Mouse (Mus musculus): Measurements from ENCODE around the gene Zfp652. TPM values are rescaled to one million over a fixed set of nuclear protein-coding genes. Genes with fewer than 3 reads are reported as not detected.
"Not testable (repeated sequence)": the region's sequence is repeated elsewhere in the genome, so short reads cannot be mapped to it uniquely, and the experiment has no call there.

The Zfp652 gene
- polyA plus RNA-seq, 1 experiment from 2014 or later: 23.2 TPM

GRCm38 (mm10) chr11:95746821-95747220 lies 34.3 kb downstream of the Zfp652 start:
- no peaks in the 10 kb centered on the region for H3K27me3 ChIP-seq (ENCODE audit: control insufficient read depth, insufficient read depth, low read depth, low read length)
- WGBS: 78% methylated on average over 4 of the region's 4 CpGs
- H3K9me3 ChIP-seq (ENCODE audit: control insufficient read depth, low read length): no peaks in the 10 kb centered on the region
- H3K27ac ChIP-seq (ENCODE audit: low read length): no peak overlapping the region
- ATAC-seq (ENCODE audit: low read depth): no peak
- H3K4me1 ChIP-seq (replicated peaks; ENCODE audit: control insufficient read depth, insufficient read depth, low read length): peaks cover 8% of the 10 kb centered on the region
- H3K4me2 ChIP-seq (ENCODE audit: low read depth, low read length): no peak overlapping the region
- no peak overlapping the region for H3K9ac ChIP-seq (ENCODE audit: low read length)
- H3K36me3 ChIP-seq (ENCODE audit: control insufficient read depth, insufficient read depth, low read length): peaks cover 7% of the 10 kb centered on the region; the same call in 1 of the 2 replicates
- no peak overlapping the region for H3K4me3 ChIP-seq (ENCODE audit: low read length)

DNA sequence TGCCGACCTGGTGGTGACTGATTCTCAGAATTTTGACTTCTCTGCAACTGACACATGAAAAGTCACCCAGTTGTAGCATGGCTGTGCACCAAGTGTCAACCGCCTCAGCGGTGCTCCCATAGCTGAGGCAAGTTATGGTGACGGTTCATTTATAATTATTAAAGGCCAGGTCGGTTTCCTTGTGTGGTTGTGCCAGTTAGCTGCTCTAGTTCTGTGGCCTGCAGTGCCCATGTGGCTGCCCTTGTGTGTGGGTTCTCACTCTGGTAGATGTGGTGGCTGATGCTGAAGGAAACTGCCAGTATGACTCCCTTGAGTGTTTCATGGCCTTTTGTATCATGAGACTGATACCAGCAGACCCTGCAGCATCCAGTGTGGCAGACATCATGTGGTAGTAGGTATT lies 35.9 kb downstream of the Zfp652 start:
- H3K27me3 ChIP-seq (ENCODE audit: control insufficient read depth, insufficient read depth, low read depth, low read length): no peaks in the 10 kb centered on the region
- H3K4me2 ChIP-seq (ENCODE audit: low read depth, low read length): no peak overlapping the region
- ATAC-seq (ENCODE audit: low read depth): no peak
- peaks cover 10% of the 10 kb centered on the region; the same call in 1 of the 2 replicates for H3K36me3 ChIP-seq (ENCODE audit: control insufficient read depth, insufficient read depth, low read length)
- WGBS: 80% methylated on average over 5 of the region's 5 CpGs
- no peaks in the 10 kb centered on the region for H3K9me3 ChIP-seq (ENCODE audit: control insufficient read depth, low read length)
- peaks cover 8% of the 10 kb centered on the region for H3K4me1 ChIP-seq (replicated peaks; ENCODE audit: control insufficient read depth, insufficient read depth, low read length)
- H3K27ac ChIP-seq (ENCODE audit: low read length): no peak overlapping the region
- no peak overlapping the region for H3K4me3 ChIP-seq (ENCODE audit: low read length)
- H3K9ac ChIP-seq (ENCODE audit: low read length): no peak overlapping the region

- WGBS: 83% methylated on average over 15 of the region's 15 CpGs
- H3K4me3 ChIP-seq (ENCODE audit: low read length): no peak overlapping the region
- no peak overlapping the region for H3K4me2 ChIP-seq (ENCODE audit: low read depth, low read length)
- H3K27me3 ChIP-seq (ENCODE audit: control insufficient read depth, insufficient read depth, low read depth, low read length): no peaks in the 10 kb centered on the region
- no peaks in the 10 kb centered on the region for H3K9me3 ChIP-seq (ENCODE audit: control insufficient read depth, low read length)
- no peak for ATAC-seq (ENCODE audit: low read depth)
- no peak overlapping the region for H3K9ac ChIP-seq (ENCODE audit: low read length)
- H3K4me1 ChIP-seq (replicated peaks; ENCODE audit: control insufficient read depth, insufficient read depth, low read length): peaks cover 5% of the 10 kb centered on the region
- no peak overlapping the region for H3K27ac ChIP-seq (ENCODE audit: low read length)
- peaks cover 16% of the 10 kb centered on the region; the same call in 1 of the 2 replicates for H3K36me3 ChIP-seq (ENCODE audit: control insufficient read depth, insufficient read depth, low read length)
Observed at GRCm38 (mm10) chr11:95749619-95750018, 37.1 kb downstream of the Zfp652 start.

DNA sequence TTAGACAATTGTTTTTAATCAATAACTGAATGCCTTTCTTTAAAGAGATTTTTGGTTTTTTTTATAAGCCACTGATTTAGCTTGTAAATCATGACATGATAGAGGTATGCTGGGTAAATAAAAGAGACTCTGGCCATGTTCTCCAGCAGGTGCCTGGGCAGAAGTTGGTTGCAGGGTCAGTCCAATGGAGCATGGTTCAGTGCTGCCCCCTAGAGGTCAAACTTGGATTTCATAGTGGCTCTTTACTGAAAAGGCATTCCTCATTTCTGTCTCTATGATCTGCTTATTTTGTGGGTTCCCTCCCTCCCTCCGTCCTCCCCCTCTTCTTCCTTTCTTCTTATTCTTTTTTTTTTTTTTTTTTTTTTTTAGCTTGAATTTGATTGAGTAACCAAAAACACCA lies 38.5 kb downstream of the Zfp652 start:
- Histone ChIP-seq H3K27me3 (ENCODE audit: control insufficient read depth, insufficient read depth, low read depth, low read length) (no peaks in the 10 kb centered on the region), H3K36me3 (ENCODE audit: control insufficient read depth, insufficient read depth, low read length) (peaks cover 20% of the 10 kb centered on the region; the same call in 1 of the 2 replicates)
- WGBS: 8% methylated on average over 1 of the region's 1 CpGs

GRCm38 (mm10) chr11:95755137-95755536 lies 42.7 kb downstream of the Zfp652 start:
- not testable (repeated sequence) for H3K27ac ChIP-seq (ENCODE audit: low read length); H3K4me2 ChIP-seq (ENCODE audit: low read depth, low read length); ATAC-seq (ENCODE audit: low read depth); H3K4me1 ChIP-seq (replicated peaks; ENCODE audit: control insufficient read depth, insufficient read depth, low read length); H3K27me3 ChIP-seq (ENCODE audit: control insufficient read depth, insufficient read depth, low read depth, low read length); H3K9me3 ChIP-seq (ENCODE audit: control insufficient read depth, low read length); H3K9ac ChIP-seq (ENCODE audit: low read length); H3K4me3 ChIP-seq (ENCODE audit: low read length)
- peaks cover 20% of the 10 kb centered on the region; the same call in 1 of the 2 replicates for H3K36me3 ChIP-seq (ENCODE audit: control insufficient read depth, insufficient read depth, low read length)
- WGBS: 94% methylated on average over 4 of the region's 4 CpGs

More for the DNA sequence above, 38.5 kb downstream of the Zfp652 start:
- ATAC-seq (ENCODE audit: low read depth): peak; percentile 51; the same call in 1 of the 2 replicates
- no peak overlapping the region for H3K4me2 ChIP-seq (ENCODE audit: low read depth, low read length)
- H3K4me3 ChIP-seq (ENCODE audit: low read length): no peak overlapping the region
- H3K4me1 ChIP-seq (replicated peaks; ENCODE audit: control insufficient read depth, insufficient read depth, low read length): no peaks in the 10 kb centered on the region
- H3K27ac ChIP-seq (ENCODE audit: low read length): no peak overlapping the region
- H3K9me3 ChIP-seq (ENCODE audit: control insufficient read depth, low read length): no peaks in the 10 kb centered on the region
- H3K9ac ChIP-seq (ENCODE audit: low read length): no peak overlapping the region

DNA sequence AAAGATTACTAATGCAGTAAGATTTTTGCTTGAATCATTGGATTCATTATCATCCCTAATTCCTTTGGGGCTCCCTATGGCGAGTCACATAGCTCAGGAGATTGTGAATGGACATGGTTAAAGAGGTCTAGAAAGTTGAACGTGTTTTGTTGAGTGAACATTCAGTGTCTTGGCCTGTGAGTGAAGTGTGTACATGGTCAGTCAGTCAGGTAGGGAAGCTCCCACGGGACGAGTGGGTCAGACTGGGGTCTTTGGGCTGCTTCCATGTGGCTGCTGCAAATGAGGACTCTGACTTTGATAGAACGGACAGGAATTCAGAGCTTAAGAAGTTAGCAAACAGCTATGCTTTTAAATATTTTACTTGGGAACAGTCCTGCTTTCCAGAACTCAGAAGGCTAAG lies 48.0 kb downstream of the Zfp652 start:
- Histone ChIP-seq H3K9ac (ENCODE audit: low read length) (no peak overlapping the region), H3K36me3 (ENCODE audit: control insufficient read depth, insufficient read depth, low read length) (peaks cover 17% of the 10 kb centered on the region), H3K9me3 (ENCODE audit: control insufficient read depth, low read length) (no peaks in the 10 kb centered on the region), H3K27me3 (ENCODE audit: control insufficient read depth, insufficient read depth, low read depth, low read length) (no peaks in the 10 kb centered on the region), H3K27ac (ENCODE audit: low read length) (no peak overlapping the region), H3K4me1 (replicated peaks; ENCODE audit: control insufficient read depth, insufficient read depth, low read length) (0 out of 2 replicates have a peak, but pooled peaks cover 2% of the 10 kb centered on the region), H3K4me2 (ENCODE audit: low read depth, low read length) (no peak overlapping the region), H3K4me3 (ENCODE audit: low read length) (no peak overlapping the region)
- ATAC-seq (ENCODE audit: low read depth): no peak
- 83% methylated on average over 5 of the region's 5 CpGs for WGBS

GRCm38 (mm10) chr11:95762996-95763395 lies 50.5 kb downstream of the Zfp652 start:
- 73% methylated on average over 4 of the region's 4 CpGs for WGBS
- H3K27me3 ChIP-seq (ENCODE audit: control insufficient read depth, insufficient read depth, low read depth, low read length): no peaks in the 10 kb centered on the region
- ATAC-seq (ENCODE audit: low read depth): 0 out of 2 replicates have a peak, but pooled peaks have one; percentile 47
- H3K4me2 ChIP-seq (ENCODE audit: low read depth, low read length): no peak overlapping the region
- H3K4me3 ChIP-seq (ENCODE audit: low read length): no peak overlapping the region
- H3K27ac ChIP-seq (ENCODE audit: low read length): no peak overlapping the region
- no peak overlapping the region for H3K9ac ChIP-seq (ENCODE audit: low read length)
- no peaks in the 10 kb centered on the region for H3K9me3 ChIP-seq (ENCODE audit: control insufficient read depth, low read length)
- peaks cover 10% of the 10 kb centered on the region for H3K36me3 ChIP-seq (ENCODE audit: control insufficient read depth, insufficient read depth, low read length)
- 0 out of 2 replicates have a peak, but pooled peaks cover 2% of the 10 kb centered on the region for H3K4me1 ChIP-seq (replicated peaks; ENCODE audit: control insufficient read depth, insufficient read depth, low read length)

- Histone ChIP-seq H3K4me3 (ENCODE audit: low read length) (no peak overlapping the region), H3K4me1 (replicated peaks; ENCODE audit: control insufficient read depth, insufficient read depth, low read length) (0 out of 2 replicates have a peak, but pooled peaks cover 2% of the 10 kb centered on the region), H3K4me2 (ENCODE audit: low read depth, low read length) (no peak overlapping the region), H3K9ac (ENCODE audit: low read length) (no peak overlapping the region), H3K36me3 (ENCODE audit: control insufficient read depth, insufficient read depth, low read length) (peaks cover 18% of the 10 kb centered on the region), H3K9me3 (ENCODE audit: control insufficient read depth, low read length) (no peaks in the 10 kb centered on the region), H3K27ac (ENCODE audit: low read length) (no peak overlapping the region), H3K27me3 (ENCODE audit: control insufficient read depth, insufficient read depth, low read depth, low read length) (no peaks in the 10 kb centered on the region)
- WGBS: 84% methylated on average over 8 of the region's 8 CpGs
- ATAC-seq (ENCODE audit: low read depth): no peak
Observed at GRCm38 (mm10) chr11:95764806-95765205, 52.3 kb downstream of the Zfp652 start.

GRCm38 (mm10) chr11:95765334-95765733 lies 52.9 kb downstream of the Zfp652 start:
- Histone ChIP-seq H3K9ac (ENCODE audit: low read length) (no peak overlapping the region), H3K27ac (ENCODE audit: low read length) (no peak overlapping the region), H3K9me3 (ENCODE audit: control insufficient read depth, low read length) (no peaks in the 10 kb centered on the region), H3K4me3 (ENCODE audit: low read length) (no peak overlapping the region), H3K4me1 (replicated peaks; ENCODE audit: control insufficient read depth, insufficient read depth, low read length) (0 out of 2 replicates have a peak, but pooled peaks cover 2% of the 10 kb centered on the region), H3K27me3 (ENCODE audit: control insufficient read depth, insufficient read depth, low read depth, low read length) (no peaks in the 10 kb centered on the region), H3K36me3 (ENCODE audit: control insufficient read depth, insufficient read depth, low read length) (peaks cover 18% of the 10 kb centered on the region), H3K4me2 (ENCODE audit: low read depth, low read length) (no peak overlapping the region)
- ATAC-seq (ENCODE audit: low read depth): no peak
- 67% methylated on average over 10 of the region's 10 CpGs for WGBS

GRCm38 (mm10) chr11:95768244-95768643 lies 55.8 kb downstream of the Zfp652 start:
- Histone ChIP-seq H3K4me3 (ENCODE audit: low read length) (no peak overlapping the region), H3K27ac (ENCODE audit: low read length) (no peak overlapping the region), H3K36me3 (ENCODE audit: control insufficient read depth, insufficient read depth, low read length) (peaks cover 18% of the 10 kb centered on the region), H3K4me2 (ENCODE audit: low read depth, low read length) (no peak overlapping the region), H3K9ac (ENCODE audit: low read length) (no peak overlapping the region), H3K9me3 (ENCODE audit: control insufficient read depth, low read length) (no peaks in the 10 kb centered on the region), H3K4me1 (replicated peaks; ENCODE audit: control insufficient read depth, insufficient read depth, low read length) (no peaks in the 10 kb centered on the region), H3K27me3 (ENCODE audit: control insufficient read depth, insufficient read depth, low read depth, low read length) (no peaks in the 10 kb centered on the region)
- WGBS: 89% methylated on average over 6 of the region's 6 CpGs
- ATAC-seq (ENCODE audit: low read depth): no peak
